Mouse (Mus musculus) forebrain, embryonic 10.5 days (tissue): ENCODE measurements around the gene Vkorc1. TPM values are rescaled to one million over a fixed set of nuclear protein-coding genes. Genes with fewer than 3 reads are reported as not detected.

Experiments
- DNase-seq: peaks from one replicate; pipeline ENCODE4 v3.0.0-alpha.2; 2017; ENCODE audit warnings: low spot score; ENCODE audit errors: extremely low spot score
- H3K27ac ChIP-seq: fragments of 300-500 bp; sonication (generic); 2 replicates; pipeline ENCODE4 v1.5.1; 2016; ENCODE audit warnings: mild to moderate bottlenecking
- H3K27me3 ChIP-seq: fragments of 300-500 bp; sonication (generic); 2 replicates; pipeline ENCODE4 v1.6.1; 2016; ENCODE audit warnings: mild to moderate bottlenecking; ENCODE audit not compliant: poor library complexity, severe bottlenecking
- H3K36me3 ChIP-seq: fragments of 300-500 bp; sonication (generic); replicated peaks from 2 replicates; pipeline ENCODE4 v1.6.1; 2016; ENCODE audit warnings: mild to moderate bottlenecking, moderate library complexity
- H3K4me1 ChIP-seq: fragments of 300-500 bp; sonication (generic); 2 replicates; pipeline ENCODE4 v1.6.1; 2016
- H3K4me3 ChIP-seq: fragments of 300-500 bp; sonication (generic); 2 replicates; pipeline ENCODE4 v1.5.1; 2016; ENCODE audit warnings: mild to moderate bottlenecking, moderate library complexity
- H3K9me3 ChIP-seq: fragments of 300-500 bp; sonication (generic); 2 replicates; pipeline ENCODE4 v1.6.1; 2016; ENCODE audit warnings: mild to moderate bottlenecking, moderate library complexity
- WGBS: fragments of 180-500 bp; shearing (Covaris S2); methylation state at CpG from one replicate; pipeline ENCODE4 v1.1.7; 2016; 5-methylcytosine and 5-hydroxymethylcytosine counted together
- polyA plus RNA-seq: library from polyadenylated mRNA; unstranded; fragments of >200 nt; fragmentation: Nextera tagmentation; extraction: Ambion mirVana; gene quantifications from 2 replicates; pipeline ENCODE4 v1.2.1, GENCODE M21; 2016

The Vkorc1 gene
- polyA plus RNA-seq, 1 experiment from 2014 or later = 32.2 TPM

GRCm38 (mm10) chr7:127886551-127886950 lies 8.9 kb downstream of the Vkorc1 start:
- Histone ChIP-seq H3K27ac (no peak overlapping the region), H3K27me3 (no peaks in the 10 kb centered on the region), H3K4me3 (no peak overlapping the region), H3K4me1 (peaks cover 19% of the 10 kb centered on the region), H3K9me3 (no peaks in the 10 kb centered on the region), H3K36me3 (peaks cover 98% of the 10 kb centered on the region)
- no peak for DNase-seq
- 92% methylated on average over 6 of the region's 6 CpGs for WGBS

- H3K9me3 ChIP-seq = no peaks in the 10 kb centered on the region
- H3K27ac ChIP-seq = no peak overlapping the region
- 84% methylated on average over 6 of the region's 6 CpGs for whole genome bisulfite sequencing
- no peak for DNase-seq
- H3K4me3 ChIP-seq = no peak overlapping the region
- H3K36me3 ChIP-seq = peaks cover 100% of the 10 kb centered on the region
- peaks cover 19% of the 10 kb centered on the region for H3K4me1 ChIP-seq
- no peaks in the 10 kb centered on the region for H3K27me3 ChIP-seq
Observed at GRCm38 (mm10) chr7:127885951-127886350, 9.5 kb downstream of the Vkorc1 start.

GRCm38 (mm10) chr7:127880431-127880830 lies 15.0 kb downstream of the Vkorc1 start:
- no peak for DNase-seq
- H3K4me1 ChIP-seq = peaks cover 28% of the 10 kb centered on the region
- H3K27me3 ChIP-seq = no peaks in the 10 kb centered on the region
- 90% methylated on average over 12 of the region's 12 CpGs for WGBS
- peaks cover 78% of the 10 kb centered on the region for H3K36me3 ChIP-seq
- 0 out of 2 replicates have a peak, but pooled peaks cover 4% of the 10 kb centered on the region for H3K9me3 ChIP-seq
- H3K4me3 ChIP-seq = no peak overlapping the region
- no peak overlapping the region for H3K27ac ChIP-seq

GRCm38 (mm10) chr7:127879301-127879700 lies 16.1 kb downstream of the Vkorc1 start:
- DNase-seq = no peak
- Histone ChIP-seq H3K4me1 (peaks cover 24% of the 10 kb centered on the region), H3K9me3 (0 out of 2 replicates have a peak, but pooled peaks cover 4% of the 10 kb centered on the region), H3K4me3 (peak overlapping the region; percentile 12; the same call in 1 of the 2 replicates), H3K27me3 (no peaks in the 10 kb centered on the region), H3K27ac (no peak overlapping the region), H3K36me3 (peaks cover 67% of the 10 kb centered on the region)
- whole genome bisulfite sequencing = 97% methylated on average over 9 of the region's 9 CpGs

- H3K4me1 ChIP-seq = peaks cover 27% of the 10 kb centered on the region
- DNase-seq = peak; percentile 93
- 0 out of 2 replicates have a peak, but pooled peaks cover 4% of the 10 kb centered on the region for H3K9me3 ChIP-seq
- H3K27ac ChIP-seq = peak within 1 kb of the TSS; percentile 99
- no peaks in the 10 kb centered on the region for H3K27me3 ChIP-seq
- peaks cover 64% of the 10 kb centered on the region for H3K36me3 ChIP-seq
- H3K4me3 ChIP-seq = peak within 1 kb of the TSS; percentile 93
- under 1% methylated on average over 60 of the region's 60 CpGs for WGBS
Observed at GRCm38 (mm10) chr7:127876467-127877348, 18.7 kb downstream of the Vkorc1 start, which contains the start of gene Zfp668. Gene Zfp668 (minus strand): TSS chr7:127876828.

GRCm38 (mm10) chr7:127876041-127876466 lies 19.4 kb downstream of the Vkorc1 start, which contains the start of gene Zfp646:
Gene Zfp646 (plus strand): TSS chr7:127876221.
- peaks cover 27% of the 10 kb centered on the region for H3K4me1 ChIP-seq
- no peaks in the 10 kb centered on the region for H3K27me3 ChIP-seq
- H3K27ac ChIP-seq = peak within 1 kb of the TSS; percentile 99
- peak; percentile 90 for DNase-seq
- H3K9me3 ChIP-seq = 0 out of 2 replicates have a peak, but pooled peaks cover 4% of the 10 kb centered on the region
- peak within 1 kb of the TSS; percentile 93 for H3K4me3 ChIP-seq
- under 1% methylated on average over 41 of the region's 41 CpGs for WGBS
- H3K36me3 ChIP-seq = peaks cover 64% of the 10 kb centered on the region

- H3K9me3 ChIP-seq = 0 out of 2 replicates have a peak, but pooled peaks cover 4% of the 10 kb centered on the region
- peak overlapping the region; percentile 99 for H3K27ac ChIP-seq
- H3K27me3 ChIP-seq = no peaks in the 10 kb centered on the region
- peak overlapping the region; percentile 93 for H3K4me3 ChIP-seq
- peak; percentile 99 for DNase-seq
- WGBS = under 1% methylated on average over 37 of the region's 43 CpGs
- peaks cover 27% of the 10 kb centered on the region for H3K4me1 ChIP-seq
- peaks cover 64% of the 10 kb centered on the region for H3K36me3 ChIP-seq
Observed at GRCm38 (mm10) chr7:127875627-127876001, 19.8 kb downstream of the Vkorc1 start.

- H3K36me3 ChIP-seq = peaks cover 64% of the 10 kb centered on the region
- no peak for DNase-seq
- H3K27me3 ChIP-seq = no peaks in the 10 kb centered on the region
- H3K4me3 ChIP-seq = peak overlapping the region; percentile 93
- H3K27ac ChIP-seq = peak overlapping the region; percentile 99
- H3K4me1 ChIP-seq = peaks cover 27% of the 10 kb centered on the region
- 0 out of 2 replicates have a peak, but pooled peaks cover 4% of the 10 kb centered on the region for H3K9me3 ChIP-seq
- 5% methylated on average over 20 of the region's 20 CpGs for WGBS
Observed at GRCm38 (mm10) chr7:127874812-127875626, 20.4 kb downstream of the Vkorc1 start.

GRCm38 (mm10) chr7:127870136-127870821 lies 25.1 kb downstream of the Vkorc1 start:
- Histone ChIP-seq H3K27me3 (no peaks in the 10 kb centered on the region), H3K4me3 (no peak overlapping the region)
- WGBS = 85% methylated on average over 5 of the region's 5 CpGs

GRCm38 (mm10) chr7:127869149-127869810 lies 26.1 kb downstream of the Vkorc1 start:
- DNase-seq = no peak
- H3K27ac ChIP-seq = no peak overlapping the region
- peaks cover 14% of the 10 kb centered on the region for H3K4me1 ChIP-seq
- no peak overlapping the region; the same call in 1 of the 2 replicates for H3K4me3 ChIP-seq
- WGBS = 87% methylated on average over 3 of the region's 3 CpGs
- no peaks in the 10 kb centered on the region for H3K9me3 ChIP-seq
- no peaks in the 10 kb centered on the region for H3K27me3 ChIP-seq
- peaks cover 96% of the 10 kb centered on the region for H3K36me3 ChIP-seq

More at GRCm38 (mm10) chr7:127870136-127870821, 25.1 kb downstream of the Vkorc1 start:
- Histone ChIP-seq H3K27ac (no peak overlapping the region), H3K9me3 (no peaks in the 10 kb centered on the region), H3K36me3 (peaks cover 86% of the 10 kb centered on the region), H3K4me1 (peaks cover 18% of the 10 kb centered on the region)
- no peak for DNase-seq

- H3K4me1 ChIP-seq = no peaks in the 10 kb centered on the region
- H3K27ac ChIP-seq = no peak overlapping the region
- no peaks in the 10 kb centered on the region for H3K9me3 ChIP-seq
- DNase-seq = no peak
- WGBS = 97% methylated on average over 18 of the region's 18 CpGs
- no peaks in the 10 kb centered on the region for H3K27me3 ChIP-seq
- H3K4me3 ChIP-seq = no peak overlapping the region
- peaks cover 85% of the 10 kb centered on the region for H3K36me3 ChIP-seq
Observed at GRCm38 (mm10) chr7:127867641-127868040, 27.8 kb downstream of the Vkorc1 start.
